Mouse (Mus musculus): ENCODE measurements at regions not wholly inside any gene's neighbourhood (a gene's known extent, or its start where the extent isn't known, plus 50 kb on each side); places are given as distances from the start of the nearest gene placed in this dataset.
A peak's percentile ranks its signal among the peaks of the same experiment; 100 is the strongest.

- no peak for DNase-seq (ENCODE audit: low read depth)
These were observed 69.0 kb upstream of the Atrnl1 start for GRCm38 (mm10) chr19:57541693-57542314.

GRCm38 (mm10) chr19:57542506-57542905, 68.3 kb upstream of the Atrnl1 start:
- no peak for DNase-seq (ENCODE audit: low read depth)

- DNase-seq (ENCODE audit: low read depth) = no peak
These were observed 67.1 kb upstream of the Atrnl1 start for GRCm38 (mm10) chr19:57543681-57544214.

GRCm38 (mm10) chr19:57544229-57544879, 66.5 kb upstream of the Atrnl1 start:
- no peak for DNase-seq (ENCODE audit: low read depth)

GRCm38 (mm10) chr19:57545071-57545470, 65.8 kb upstream of the Atrnl1 start:
- DNase-seq (ENCODE audit: low read depth) = no peak

GRCm38 (mm10) chr19:57546039-57546438, 64.8 kb upstream of the Atrnl1 start:
- DNase-seq (ENCODE audit: low read depth) = no peak

GRCm38 (mm10) chr19:57546519-57546918, 64.3 kb upstream of the Atrnl1 start:
- DNase-seq (ENCODE audit: low read depth) = no peak

GRCm38 (mm10) chr19:57548093-57548492, 62.7 kb upstream of the Atrnl1 start:
- no peak for DNase-seq (ENCODE audit: low read depth)

- DNase-seq (ENCODE audit: low read depth) = no peak
These were observed 62.2 kb upstream of the Atrnl1 start for GRCm38 (mm10) chr19:57548661-57549060.

GRCm38 (mm10) chr19:57552964-57553740, 57.7 kb upstream of the Atrnl1 start:
- DNase-seq (ENCODE audit: low read depth) = no peak

GRCm38 (mm10) chr19:57554086-57554485, 56.7 kb upstream of the Atrnl1 start:
- no peak for DNase-seq (ENCODE audit: low read depth)

- no peak for DNase-seq (ENCODE audit: low read depth)
These were observed 55.5 kb upstream of the Atrnl1 start for GRCm38 (mm10) chr19:57555313-57555712.

- no peak for DNase-seq (ENCODE audit: low read depth)
These were observed 52.3 kb upstream of the Atrnl1 start for GRCm38 (mm10) chr19:57558420-57558967.

- DNase-seq (ENCODE audit: low read depth) = peak; percentile 21
These were observed 50.1 kb upstream of the Atrnl1 start for GRCm38 (mm10) chr19:57560757-57561156.
